Mouse (Mus musculus): ENCODE results near the gene Afap1l2. TPM values are rescaled to one million over a fixed set of nuclear protein-coding genes. Genes with fewer than 3 reads are reported as not detected.

Afap1l2 gene
- polyA plus RNA-seq, 1 experiment from 2014 or later = 8.9 TPM

DNA sequence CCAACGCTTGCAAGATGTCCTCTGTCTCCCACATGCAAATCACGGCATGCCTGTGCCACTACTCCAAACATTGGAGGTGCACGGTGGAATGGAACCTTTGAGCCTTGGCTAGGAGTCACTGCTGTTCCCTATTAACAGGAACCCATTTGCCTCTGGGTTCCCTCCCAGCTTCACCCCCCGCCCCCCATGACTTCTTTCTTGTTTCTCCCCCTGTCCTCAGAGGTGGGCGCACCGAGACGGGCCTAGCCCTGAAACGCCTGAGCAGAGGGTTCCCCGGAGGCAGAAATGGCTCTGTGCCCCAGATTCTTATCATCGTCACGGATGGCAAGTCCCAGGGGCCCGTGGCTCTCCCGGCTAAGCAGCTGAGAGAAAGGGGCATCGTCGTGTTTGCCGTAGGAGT, 110.4 kb downstream of the Afap1l2 start:
- H3K9me3 ChIP-seq (ENCODE audit: control insufficient read depth, low read length) = no peaks in the 10 kb centered on the region
- H3K27me3 ChIP-seq (replicated peaks; ENCODE audit: control insufficient read depth, insufficient read depth, low read length) = no peaks in the 10 kb centered on the region
- H3K4me2 ChIP-seq (ENCODE audit: low read length) = no peak overlapping the region
- H3K4me3 ChIP-seq (replicated peaks; ENCODE audit: low read length) = no peak overlapping the region
- no peak overlapping the region for H3K9ac ChIP-seq (replicated peaks; ENCODE audit: low read depth, low read length)
- H3K36me3 ChIP-seq (ENCODE audit: control insufficient read depth, insufficient read depth) = no peaks in the 10 kb centered on the region
- WGBS = 82% methylated on average over 16 of the region's 16 CpGs
- no peaks in the 10 kb centered on the region for H3K4me1 ChIP-seq (replicated peaks; ENCODE audit: control insufficient read depth, insufficient read depth, low read length)
- H3K27ac ChIP-seq (ENCODE audit: low read length) = no peak overlapping the region
- no peak for ATAC-seq

DNA sequence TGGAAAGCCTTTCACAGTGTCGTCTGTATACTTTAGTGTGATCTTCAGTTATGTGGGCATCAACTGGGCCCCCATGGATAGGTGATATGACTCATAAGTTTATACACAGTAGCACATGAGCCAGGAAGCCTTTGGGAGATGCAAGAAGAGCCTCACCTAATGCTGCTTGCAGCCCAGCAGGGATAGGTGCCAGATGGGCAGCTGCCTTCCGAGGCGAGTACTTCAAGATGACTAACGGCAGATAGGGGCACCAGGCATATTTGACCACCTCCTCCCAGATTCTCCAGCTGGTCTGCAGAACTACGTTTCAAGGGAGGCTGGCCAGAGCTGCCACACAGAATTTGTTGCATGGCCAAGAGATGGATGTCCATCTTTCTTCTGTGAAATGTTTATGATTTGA, 114.7 kb downstream of the Afap1l2 start:
- Histone ChIP-seq H3K27me3 (replicated peaks; ENCODE audit: control insufficient read depth, insufficient read depth, low read length) (no peaks in the 10 kb centered on the region), H3K36me3 (ENCODE audit: control insufficient read depth, insufficient read depth) (no peaks in the 10 kb centered on the region), H3K27ac (ENCODE audit: low read length) (no peak overlapping the region), H3K4me2 (ENCODE audit: low read length) (no peak overlapping the region), H3K9me3 (ENCODE audit: control insufficient read depth, low read length) (no peaks in the 10 kb centered on the region), H3K9ac (replicated peaks; ENCODE audit: low read depth, low read length) (no peak overlapping the region), H3K4me1 (replicated peaks; ENCODE audit: control insufficient read depth, insufficient read depth, low read length) (no peaks in the 10 kb centered on the region), H3K4me3 (replicated peaks; ENCODE audit: low read length) (no peak overlapping the region)
- no peak for ATAC-seq
- 85% methylated on average over 5 of the region's 5 CpGs for WGBS

DNA sequence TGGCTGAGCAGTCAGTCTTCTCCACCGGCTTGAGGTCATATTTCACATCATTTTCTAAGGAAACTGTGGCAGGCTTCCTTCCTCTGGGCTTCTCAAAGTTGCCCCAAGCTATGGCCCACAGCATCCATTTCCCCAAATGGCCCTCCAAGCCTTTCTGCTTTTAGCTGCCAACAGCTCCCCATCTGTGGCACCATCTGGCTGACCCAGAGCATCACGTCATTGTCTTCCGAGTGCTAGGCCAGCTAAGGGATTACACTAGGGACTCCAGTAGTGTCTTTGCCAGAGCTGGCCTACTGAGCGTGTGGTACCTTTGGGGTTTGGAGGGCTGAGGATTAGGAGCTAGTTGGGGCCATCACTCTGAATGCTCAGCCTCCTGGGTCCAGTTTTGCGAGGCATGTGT, 115.4 kb downstream of the Afap1l2 start:
- Histone ChIP-seq H3K4me3 (replicated peaks; ENCODE audit: low read length) (no peak overlapping the region), H3K4me2 (ENCODE audit: low read length) (no peak overlapping the region), H3K9me3 (ENCODE audit: control insufficient read depth, low read length) (no peaks in the 10 kb centered on the region), H3K27me3 (replicated peaks; ENCODE audit: control insufficient read depth, insufficient read depth, low read length) (no peaks in the 10 kb centered on the region), H3K9ac (replicated peaks; ENCODE audit: low read depth, low read length) (no peak overlapping the region), H3K27ac (ENCODE audit: low read length) (no peak overlapping the region), H3K36me3 (ENCODE audit: control insufficient read depth, insufficient read depth) (no peaks in the 10 kb centered on the region), H3K4me1 (replicated peaks; ENCODE audit: control insufficient read depth, insufficient read depth, low read length) (no peaks in the 10 kb centered on the region)
- ATAC-seq = no peak
- WGBS = 86% methylated on average over 5 of the region's 5 CpGs

DNA sequence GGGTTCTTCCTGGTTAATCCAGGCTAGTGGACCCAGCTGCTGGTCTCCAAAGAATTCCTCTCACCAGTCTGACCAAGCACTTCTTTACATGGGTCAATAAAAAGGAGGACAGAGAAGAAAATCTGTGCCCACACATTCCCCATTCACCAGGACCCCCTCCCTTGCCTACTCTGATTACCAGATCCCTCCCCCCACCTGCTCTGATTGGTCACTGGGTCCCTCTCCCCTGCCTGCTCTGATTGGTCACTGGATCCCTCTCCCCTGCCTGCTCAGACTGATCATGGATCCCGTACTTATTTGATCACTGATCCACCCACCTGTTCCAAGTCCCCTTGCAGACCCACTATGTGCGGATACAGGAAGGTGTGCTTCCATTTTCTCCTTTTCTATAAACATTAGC, 116.6 kb downstream of the Afap1l2 start:
- Histone ChIP-seq H3K9ac (replicated peaks; ENCODE audit: low read depth, low read length) (no peak overlapping the region), H3K4me3 (replicated peaks; ENCODE audit: low read length) (no peak overlapping the region), H3K9me3 (ENCODE audit: control insufficient read depth, low read length) (no peaks in the 10 kb centered on the region), H3K4me1 (replicated peaks; ENCODE audit: control insufficient read depth, insufficient read depth, low read length) (no peaks in the 10 kb centered on the region), H3K27ac (ENCODE audit: low read length) (no peak overlapping the region), H3K4me2 (ENCODE audit: low read length) (no peak overlapping the region), H3K27me3 (replicated peaks; ENCODE audit: control insufficient read depth, insufficient read depth, low read length) (no peaks in the 10 kb centered on the region), H3K36me3 (ENCODE audit: control insufficient read depth, insufficient read depth) (no peaks in the 10 kb centered on the region)
- 48% methylated on average over 2 of the region's 2 CpGs for WGBS
- ATAC-seq = no peak

DNA sequence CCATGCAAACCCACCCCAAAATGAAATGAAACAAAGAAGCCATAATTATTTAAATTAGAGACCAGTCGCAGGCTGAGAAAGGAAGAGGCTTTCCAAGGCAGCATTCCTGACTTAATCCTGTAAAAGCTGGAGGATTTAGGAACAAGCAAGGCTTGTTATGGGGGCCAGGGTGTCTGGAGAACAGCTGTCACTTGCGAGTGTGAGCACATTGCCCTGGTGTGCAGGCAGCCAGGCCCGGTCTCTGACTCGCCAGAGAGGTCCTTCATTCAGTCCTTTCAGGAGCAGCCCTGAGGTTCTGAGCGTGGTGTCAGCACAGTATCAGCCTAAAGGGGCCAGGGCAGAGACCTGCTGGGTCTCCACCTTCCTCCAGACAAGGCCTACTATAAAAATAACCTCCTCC, 119.4 kb downstream of the Afap1l2 start:
- no peak overlapping the region for H3K4me2 ChIP-seq (ENCODE audit: low read length)
- H3K4me3 ChIP-seq (replicated peaks; ENCODE audit: low read length) = no peak overlapping the region
- no peak overlapping the region for H3K27ac ChIP-seq (ENCODE audit: low read length)
- WGBS = 33% methylated on average over 5 of the region's 5 CpGs
- H3K27me3 ChIP-seq (replicated peaks; ENCODE audit: control insufficient read depth, insufficient read depth, low read length) = no peaks in the 10 kb centered on the region
- no peak overlapping the region for H3K9ac ChIP-seq (replicated peaks; ENCODE audit: low read depth, low read length)
- no peaks in the 10 kb centered on the region for H3K9me3 ChIP-seq (ENCODE audit: control insufficient read depth, low read length)
- H3K36me3 ChIP-seq (ENCODE audit: control insufficient read depth, insufficient read depth) = no peaks in the 10 kb centered on the region
- H3K4me1 ChIP-seq (replicated peaks; ENCODE audit: control insufficient read depth, insufficient read depth, low read length) = no peaks in the 10 kb centered on the region
- no peak for ATAC-seq

DNA sequence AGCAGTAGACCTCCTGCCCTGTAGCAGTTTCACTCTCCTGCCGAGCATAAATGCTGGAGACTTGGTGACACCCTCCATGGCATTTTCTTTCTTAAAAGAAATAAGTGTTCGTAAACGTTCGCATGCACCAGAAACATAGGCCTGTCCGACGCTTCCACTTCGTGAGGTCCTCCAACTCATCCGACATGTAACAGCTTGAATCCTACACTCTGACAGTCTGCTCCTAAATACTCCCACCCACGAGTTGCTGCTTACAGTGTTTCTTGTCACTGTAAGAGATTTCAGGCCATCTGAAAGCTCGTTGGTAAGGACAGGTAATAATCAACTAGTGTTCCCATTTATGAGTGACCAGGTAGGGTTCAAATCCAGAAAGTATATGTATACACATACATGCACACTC, 120.1 kb downstream of the Afap1l2 start:
- no peak for ATAC-seq
- H3K27me3 ChIP-seq (replicated peaks; ENCODE audit: control insufficient read depth, insufficient read depth, low read length) = no peaks in the 10 kb centered on the region
- H3K4me2 ChIP-seq (ENCODE audit: low read length) = no peak overlapping the region
- no peak overlapping the region for H3K27ac ChIP-seq (ENCODE audit: low read length)
- no peak overlapping the region for H3K4me3 ChIP-seq (replicated peaks; ENCODE audit: low read length)
- WGBS = 83% methylated on average over 10 of the region's 10 CpGs
- no peaks in the 10 kb centered on the region for H3K36me3 ChIP-seq (ENCODE audit: control insufficient read depth, insufficient read depth)
- no peaks in the 10 kb centered on the region for H3K4me1 ChIP-seq (replicated peaks; ENCODE audit: control insufficient read depth, insufficient read depth, low read length)
- H3K9me3 ChIP-seq (ENCODE audit: control insufficient read depth, low read length) = no peaks in the 10 kb centered on the region
- no peak overlapping the region for H3K9ac ChIP-seq (replicated peaks; ENCODE audit: low read depth, low read length)

DNA sequence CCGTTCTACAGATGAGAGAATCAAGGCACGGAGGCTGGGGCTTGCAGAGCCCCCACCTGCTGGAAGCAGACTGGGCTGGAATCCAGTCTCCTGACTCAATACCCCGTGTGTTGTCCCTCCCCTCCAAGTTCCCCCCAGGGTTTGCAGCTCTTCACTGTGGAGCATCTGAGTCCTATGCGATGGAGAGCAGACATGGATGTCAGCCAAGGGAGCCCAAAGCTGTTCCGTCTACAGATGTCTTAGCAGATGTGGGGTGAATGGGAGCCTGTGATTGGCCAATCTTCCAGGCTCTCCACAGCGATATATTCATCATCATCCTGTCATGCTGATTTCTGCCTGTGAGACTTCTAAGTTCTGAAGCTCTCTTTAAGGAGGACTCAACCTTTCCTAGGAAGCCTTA, 130.7 kb downstream of the Afap1l2 start:
- Histone ChIP-seq H3K4me3 (replicated peaks; ENCODE audit: low read length) (no peak overlapping the region), H3K4me2 (ENCODE audit: low read length) (no peak overlapping the region), H3K9ac (replicated peaks; ENCODE audit: low read depth, low read length) (no peak overlapping the region), H3K27ac (ENCODE audit: low read length) (no peak overlapping the region), H3K4me1 (replicated peaks; ENCODE audit: control insufficient read depth, insufficient read depth, low read length) (peaks cover 12% of the 10 kb centered on the region), H3K27me3 (replicated peaks; ENCODE audit: control insufficient read depth, insufficient read depth, low read length) (peaks cover 37% of the 10 kb centered on the region), H3K9me3 (ENCODE audit: control insufficient read depth, low read length) (no peaks in the 10 kb centered on the region), H3K36me3 (ENCODE audit: control insufficient read depth, insufficient read depth) (no peaks in the 10 kb centered on the region)
- ATAC-seq = peak; percentile 50; the same call in 1 of the 2 replicates
- 49% methylated on average over 6 of the region's 6 CpGs for WGBS

DNA sequence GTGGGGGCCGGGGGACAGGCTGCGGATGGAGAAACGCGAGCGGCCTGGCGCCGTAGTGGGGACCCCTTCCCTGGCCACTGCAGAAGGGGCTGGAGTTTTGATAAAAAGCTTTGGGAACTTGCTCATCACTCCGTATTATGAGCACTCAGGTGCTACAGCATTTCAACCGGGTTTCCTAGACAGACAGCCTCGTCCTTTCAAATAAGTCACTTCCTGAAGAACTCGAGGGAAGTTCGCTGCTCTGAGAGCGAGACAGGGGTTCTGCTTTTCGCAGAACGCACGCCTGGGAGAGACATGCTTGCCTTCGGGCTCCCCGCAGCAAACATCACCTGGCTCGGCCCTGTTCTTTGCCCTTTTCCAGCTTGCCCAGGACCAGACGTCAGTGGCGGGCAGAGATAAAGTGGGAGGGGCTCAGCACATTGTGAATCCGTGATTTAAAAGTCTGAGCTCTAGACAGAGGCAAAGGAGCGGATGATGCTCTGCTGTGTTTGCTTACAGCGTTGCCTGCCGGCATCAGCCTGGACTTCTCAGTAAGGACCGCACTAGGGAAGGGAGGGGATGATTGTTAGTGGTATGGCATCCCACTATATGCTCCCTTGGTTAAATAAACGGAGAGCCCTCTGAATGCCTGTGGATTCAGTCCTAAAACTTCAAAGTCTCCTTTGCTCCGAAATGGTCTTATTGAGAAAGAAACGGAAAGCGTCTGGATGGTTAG, 133.3 kb downstream of the Afap1l2 start:
- no peak overlapping the region for H3K27ac ChIP-seq (ENCODE audit: low read length)
- 0 out of 2 replicates have a peak, but pooled peaks have one; percentile 33 for ATAC-seq
- peak overlapping the region; percentile 50 for H3K4me3 ChIP-seq (replicated peaks; ENCODE audit: low read length)
- no peaks in the 10 kb centered on the region for H3K36me3 ChIP-seq (ENCODE audit: control insufficient read depth, insufficient read depth)
- H3K4me1 ChIP-seq (replicated peaks; ENCODE audit: control insufficient read depth, insufficient read depth, low read length) = peaks cover 12% of the 10 kb centered on the region
- peaks cover 47% of the 10 kb centered on the region for H3K27me3 ChIP-seq (replicated peaks; ENCODE audit: control insufficient read depth, insufficient read depth, low read length)
- peak overlapping the region; percentile 96 for H3K4me2 ChIP-seq (ENCODE audit: low read length)
- WGBS = 8% methylated on average over 30 of the region's 30 CpGs
- peak overlapping the region; percentile 45 for H3K9ac ChIP-seq (replicated peaks; ENCODE audit: low read depth, low read length)
- no peaks in the 10 kb centered on the region for H3K9me3 ChIP-seq (ENCODE audit: control insufficient read depth, low read length)

DNA sequence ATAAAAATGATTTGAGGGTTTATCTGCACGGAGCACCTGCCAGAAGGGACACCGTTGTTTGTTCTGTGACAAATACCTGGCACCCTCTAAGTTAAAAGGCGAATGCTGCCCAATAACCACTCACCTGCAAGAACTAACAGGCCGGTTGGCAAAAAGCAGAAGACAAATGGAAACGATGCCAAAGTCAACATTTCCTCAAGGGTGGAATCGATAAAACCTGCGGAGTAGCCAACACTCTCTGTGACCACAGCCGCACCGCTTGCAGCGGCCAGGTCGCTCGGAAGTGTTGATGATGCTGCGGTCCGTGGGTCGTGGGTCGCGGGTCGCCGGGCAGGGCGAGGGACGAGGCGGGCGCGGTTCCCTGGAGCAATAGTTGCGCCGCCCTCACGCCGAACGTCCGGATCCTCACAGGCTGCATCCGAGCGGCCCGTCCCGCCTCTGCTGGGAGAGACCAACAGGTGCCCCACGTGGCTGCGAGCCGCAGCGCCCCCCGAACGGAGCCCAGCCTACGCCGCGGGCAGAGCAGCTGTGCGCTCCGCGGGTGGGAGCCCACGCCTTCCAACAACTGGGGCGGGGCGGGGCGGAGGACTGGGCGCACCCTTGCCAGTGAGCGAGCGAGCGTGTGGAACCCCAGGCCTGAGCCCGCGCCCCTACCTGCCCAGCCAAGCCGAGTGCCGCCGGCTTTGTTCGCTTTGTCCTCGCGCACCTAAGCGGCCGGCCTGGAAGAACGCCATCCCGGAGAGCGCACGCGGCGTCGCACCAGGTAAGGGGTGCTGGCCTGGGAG, 134.0 kb downstream of the Afap1l2 start, which contains the start of gene Vwa2:
Gene Vwa2 (plus strand): TSS at position 434 of the 785 bp plus-strand sequence.
- ATAC-seq = 0 out of 2 replicates have a peak, but pooled peaks have one; percentile 33
- peaks cover 47% of the 10 kb centered on the region for H3K27me3 ChIP-seq (replicated peaks; ENCODE audit: control insufficient read depth, insufficient read depth, low read length)
- peak within 1 kb of the TSS; percentile 96 for H3K4me2 ChIP-seq (ENCODE audit: low read length)
- peaks cover 12% of the 10 kb centered on the region for H3K4me1 ChIP-seq (replicated peaks; ENCODE audit: control insufficient read depth, insufficient read depth, low read length)
- WGBS = 2% methylated on average over 71 of the region's 71 CpGs
- peak within 1 kb of the TSS; percentile 45 for H3K9ac ChIP-seq (replicated peaks; ENCODE audit: low read depth, low read length)
- no peaks in the 10 kb centered on the region for H3K9me3 ChIP-seq (ENCODE audit: control insufficient read depth, low read length)
- H3K4me3 ChIP-seq (replicated peaks; ENCODE audit: low read length) = peak within 1 kb of the TSS; percentile 50
- H3K36me3 ChIP-seq (ENCODE audit: control insufficient read depth, insufficient read depth) = no peaks in the 10 kb centered on the region
- H3K27ac ChIP-seq (ENCODE audit: low read length) = no peak within 1 kb of the TSS
